Mouse (Mus musculus) erythroid progenitor cell, adult 5-6 weeks (primary cell): ENCODE data around the gene Mob3a. TPM values are rescaled to one million over a fixed set of nuclear protein-coding genes. Genes with fewer than 3 reads are reported as not detected.
"Not testable (repeated sequence)": the region's sequence is repeated elsewhere in the genome, so short reads cannot be mapped to it uniquely, and the experiment has no call there.

Source experiments
- ATAC-seq: replicated peaks from 2 replicates; pipeline ENCODE4 v1.8.0; 2016; ENCODE audit warnings: moderate number of reproducible peaks, mild to moderate bottlenecking, moderate TSS enrichment, inconsistent platforms; ENCODE audit not compliant: poor library complexity, low FRiP score, severe bottlenecking
- total RNA-seq, 2 experiments: library from RNA; stranded (forward) in 1 of 2; stranded (reverse) in 1 of 2; fragments of 150-400 nt in 1 of 2; fragments of 186-747, 209-891 nt in 1 of 2; gene quantifications; 2 replicates each; pipeline versions ENCODE4 v1.2.3 to v1.2.4; 2015 to 2017; ENCODE audit warnings: low replicate concordance in 2 of 2

The Mob3a gene
- total RNA-seq, 2 experiments from 2014 or later: 25.7 to 32.3 TPM

- ATAC-seq: no peak
These were observed 34.9 kb downstream of the Mob3a start for GRCm38 (mm10) chr10:80666837-80667412.

- no peak for ATAC-seq
These were observed 35.6 kb downstream of the Mob3a start for GRCm38 (mm10) chr10:80665981-80666733.

- ATAC-seq: no peak
These were observed 36.3 kb downstream of the Mob3a start for GRCm38 (mm10) chr10:80665459-80665858.

- ATAC-seq: no peak
These were observed 36.8 kb downstream of the Mob3a start for GRCm38 (mm10) chr10:80665016-80665380.

DNA sequence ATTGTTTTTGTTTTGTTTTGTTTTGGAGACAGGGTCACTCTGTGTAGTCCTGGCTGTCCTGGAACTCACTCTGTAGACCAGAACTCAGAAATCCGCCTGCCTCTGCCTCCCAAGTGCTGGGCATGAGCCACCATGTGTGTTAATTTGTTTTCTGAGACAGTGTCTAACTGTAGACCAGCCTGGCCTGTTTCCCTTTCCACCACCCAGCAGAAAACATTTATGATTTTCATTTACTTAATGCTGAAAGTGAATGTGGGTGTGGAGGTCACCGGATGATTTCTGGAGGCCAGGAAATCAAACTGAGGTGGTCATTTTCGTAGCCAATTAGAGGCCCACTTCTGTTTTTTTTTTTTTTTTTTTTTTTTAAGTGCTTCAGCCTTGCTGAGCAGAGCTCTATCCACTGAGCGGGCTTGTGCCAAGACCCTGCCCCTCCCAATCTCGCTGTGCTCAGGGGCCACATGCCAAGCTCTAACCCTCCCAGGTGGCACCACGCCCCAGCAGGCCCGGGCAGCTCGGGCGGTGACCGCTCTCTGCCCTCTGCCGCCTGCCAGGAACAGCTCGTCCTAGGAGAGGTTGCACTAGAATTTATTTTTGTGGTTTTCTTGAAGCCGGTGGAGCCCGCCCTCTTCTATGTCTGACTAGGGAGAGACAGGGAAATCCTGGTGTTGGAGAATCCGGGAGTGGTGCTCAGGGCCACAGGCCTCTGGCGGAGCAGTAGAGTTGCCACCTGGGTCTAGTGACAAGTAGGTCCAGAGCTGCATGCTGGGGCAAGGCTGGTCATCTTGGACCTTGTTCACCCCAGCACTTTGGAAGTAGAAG is 37.4 kb downstream of the Mob3a start:
- ATAC-seq: peak; percentile 86

DNA sequence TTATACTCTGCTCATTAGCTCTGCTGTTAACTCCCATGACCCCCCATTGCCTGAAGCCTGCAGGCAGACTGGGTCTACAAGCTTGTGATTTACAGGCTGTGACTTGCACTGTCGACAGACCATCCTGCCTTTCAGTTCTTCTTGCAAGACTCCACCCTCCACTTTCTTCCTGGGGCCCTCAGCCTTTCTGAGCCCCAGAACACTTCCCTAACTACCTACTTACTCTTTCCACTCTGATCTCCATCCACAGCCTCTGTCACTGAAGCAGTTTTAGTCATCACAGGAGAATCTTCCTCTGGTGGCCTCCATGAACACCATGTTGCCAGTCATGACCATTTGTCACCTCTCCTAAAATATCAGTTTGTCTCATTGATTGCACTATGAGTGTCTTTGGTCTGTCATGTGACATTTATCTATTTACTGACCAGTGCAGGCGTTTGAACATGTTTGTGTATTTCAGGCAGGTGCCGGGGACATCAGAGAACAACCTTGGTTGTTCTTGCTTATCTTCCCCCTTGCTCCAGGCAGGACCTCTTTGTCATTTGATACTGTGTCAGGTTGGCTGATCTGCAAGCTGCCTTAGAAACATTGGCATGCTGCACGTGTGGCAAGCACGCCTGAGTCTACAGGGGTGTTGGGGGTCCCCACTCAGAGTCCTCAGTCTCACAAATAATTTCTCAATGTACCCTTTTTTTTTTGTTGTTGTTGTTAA is 38.1 kb downstream of the Mob3a start:
- no peak for ATAC-seq

- ATAC-seq: no peak
These were observed 40.6 kb downstream of the Mob3a start for GRCm38 (mm10) chr10:80661149-80661548.

DNA sequence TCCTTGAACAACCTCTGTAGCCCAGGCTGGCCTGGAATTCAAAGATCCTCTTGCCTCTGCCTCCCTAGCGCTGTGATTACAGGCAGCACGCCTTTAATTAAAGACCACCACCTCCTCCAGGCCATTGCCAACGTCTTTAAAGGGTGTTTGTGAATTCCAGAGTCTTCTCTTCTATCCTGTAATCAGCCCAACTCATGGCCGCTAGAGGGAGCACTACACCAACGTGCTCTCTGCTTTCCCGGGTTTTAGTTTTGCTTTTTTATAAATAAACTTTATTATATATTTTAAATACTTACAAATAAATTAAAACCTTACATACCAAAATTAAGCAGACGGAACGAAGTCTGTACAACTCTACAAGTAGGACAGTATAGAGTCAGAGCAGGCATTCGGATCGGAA is 42.6 kb downstream of the Mob3a start:
- peak; percentile 52 for ATAC-seq

DNA sequence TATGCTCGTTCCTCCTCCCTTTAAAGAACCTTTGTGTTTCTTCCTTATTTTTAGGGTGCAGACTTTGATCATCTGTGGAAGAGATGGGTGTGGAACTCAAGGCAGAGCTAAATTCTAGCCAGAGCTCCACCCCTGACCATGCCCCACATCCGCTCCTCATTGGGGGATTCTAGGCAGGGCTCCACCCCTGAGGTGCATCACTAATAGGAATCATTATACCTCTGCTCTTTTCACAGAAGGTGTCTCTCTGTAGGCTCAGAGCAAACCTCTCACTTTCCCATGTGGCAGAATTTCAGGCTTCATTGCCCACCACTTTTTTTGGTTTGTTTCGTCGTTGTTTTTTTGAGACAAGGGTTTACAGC is 43.0 kb downstream of the Mob3a start:
- peak; percentile 81 for ATAC-seq

DNA sequence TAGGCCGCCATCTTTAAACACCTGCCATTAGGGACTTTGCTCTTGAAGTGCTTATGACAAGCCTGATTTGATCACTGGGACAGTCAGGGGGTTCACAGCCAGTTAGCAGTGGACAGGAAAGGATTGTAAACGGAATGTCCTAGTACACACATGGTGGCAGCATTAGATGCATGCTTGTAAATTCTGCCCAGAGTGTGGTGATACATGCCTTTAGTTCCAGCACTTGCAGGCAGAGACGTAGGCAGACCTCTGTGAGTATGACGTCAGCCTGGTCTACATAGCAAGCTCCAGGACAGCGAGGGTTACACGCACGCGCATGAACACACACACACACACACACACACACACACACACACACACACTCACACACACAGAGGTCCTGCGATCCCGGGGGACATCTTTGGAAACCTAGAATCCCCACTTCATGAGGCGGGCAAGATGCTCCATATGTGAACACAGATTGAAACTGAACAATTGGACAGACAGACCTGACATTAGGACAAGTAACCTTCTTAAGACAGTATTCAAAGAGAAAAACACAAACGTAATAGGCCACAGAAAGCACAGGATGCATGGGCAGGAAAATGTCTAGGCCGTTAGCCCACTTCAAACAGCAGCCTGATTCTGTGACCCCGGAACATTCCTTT is 43.5 kb downstream of the Mob3a start:
- no peak for ATAC-seq

DNA sequence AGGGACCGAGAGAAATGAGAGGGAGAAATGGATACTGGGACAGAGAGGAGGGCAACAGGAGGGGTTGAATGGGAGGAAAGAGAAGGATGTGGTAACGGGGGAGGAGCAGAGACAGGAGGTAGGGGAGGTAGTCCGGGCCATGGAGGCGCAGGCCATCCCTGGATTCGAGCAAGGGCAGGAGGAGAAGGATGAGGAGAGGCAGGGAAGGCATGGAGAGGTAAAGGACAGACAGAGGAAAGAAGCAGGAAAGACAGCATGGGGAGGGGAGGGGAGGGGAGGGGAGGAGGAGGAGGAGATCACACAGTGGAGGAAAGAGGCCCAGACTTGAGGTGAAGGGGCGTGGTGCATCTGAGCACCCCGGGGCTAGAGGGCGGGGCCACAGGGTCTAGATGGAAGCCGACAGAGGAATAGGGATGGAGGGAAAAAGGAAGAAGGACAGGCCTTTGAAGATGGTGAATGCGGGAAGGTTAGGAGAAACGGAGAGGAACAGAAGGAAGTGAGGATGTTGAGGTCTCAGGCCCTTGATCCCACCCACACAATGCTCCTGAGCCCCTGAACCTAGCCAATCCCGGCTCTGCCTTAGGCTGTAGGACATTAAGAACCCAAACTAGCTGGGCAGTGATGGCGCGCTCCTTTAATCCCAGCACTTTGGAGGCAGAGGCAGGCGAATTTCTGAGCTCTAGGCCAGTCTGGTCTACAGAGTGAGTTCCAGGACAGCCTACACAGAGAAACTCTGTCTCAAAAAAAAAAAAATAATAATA is 44.7 kb downstream of the Mob3a start, which contains the start of gene Btbd2:
TSS of gene Btbd2 (minus strand) at position 209 of the 761 bp plus-strand sequence.
- peak; percentile 49; the same call in 1 of the 2 replicates for ATAC-seq

DNA sequence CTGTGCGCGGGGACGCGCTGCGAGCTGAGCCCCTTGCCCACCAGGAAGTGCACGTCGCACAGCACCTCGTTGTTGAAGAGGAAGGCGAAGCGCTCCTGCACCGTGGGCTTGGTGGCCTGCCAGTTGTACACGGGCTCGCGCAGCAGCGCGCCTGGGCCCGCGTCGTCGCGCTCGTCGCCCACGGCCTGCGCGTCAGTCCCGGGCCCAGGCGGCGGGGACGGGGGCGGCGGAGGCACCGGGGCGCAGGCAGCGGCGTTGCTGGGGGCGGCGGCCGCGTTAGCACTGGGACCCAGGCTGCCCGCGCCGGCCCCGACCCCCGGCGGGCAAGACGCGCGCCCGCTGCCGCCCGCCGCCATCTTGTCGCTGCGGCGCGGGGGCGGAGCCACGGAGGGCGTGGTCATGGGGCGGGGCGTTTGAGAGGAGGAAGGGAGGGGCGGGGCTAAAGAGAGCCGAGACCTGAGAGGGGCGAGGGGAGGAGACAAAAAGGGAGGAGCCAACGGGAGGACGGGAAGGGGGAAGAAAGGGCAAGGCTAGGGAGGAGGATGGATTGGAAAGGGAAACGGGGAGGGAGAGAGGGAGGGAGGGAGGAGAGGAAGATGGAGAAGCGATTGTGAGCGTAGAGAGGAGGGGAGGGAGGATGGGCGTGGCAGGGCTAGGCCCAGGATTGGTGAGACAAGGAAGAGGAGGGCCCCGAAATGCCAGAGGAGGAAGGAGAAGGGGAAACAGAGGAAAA is 45.5 kb downstream of the Mob3a start:
- peak; percentile 67 for ATAC-seq

GRCm38 (mm10) chr10:80655406-80656129 is 46.2 kb downstream of the Mob3a start:
- no peak for ATAC-seq

DNA sequence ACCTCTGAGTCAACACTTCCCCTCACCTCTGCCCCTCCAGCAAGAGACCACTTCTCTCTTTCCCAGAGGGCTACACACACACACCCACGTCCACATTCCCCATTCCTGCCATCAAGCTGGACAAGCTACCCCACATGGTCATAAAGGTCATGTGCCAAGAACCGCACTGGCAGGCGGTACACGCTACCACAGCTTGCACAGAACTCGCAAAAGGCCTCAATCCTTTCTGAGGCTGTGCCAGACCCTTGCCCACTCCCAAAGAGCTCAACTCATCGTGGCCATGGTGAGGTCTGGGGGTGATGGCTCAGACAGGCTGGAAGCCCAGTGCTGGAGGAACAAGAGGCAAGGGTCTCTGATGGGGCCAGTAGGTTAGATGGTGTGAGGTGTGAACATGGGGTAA is 46.9 kb downstream of the Mob3a start:
- no peak for ATAC-seq

DNA sequence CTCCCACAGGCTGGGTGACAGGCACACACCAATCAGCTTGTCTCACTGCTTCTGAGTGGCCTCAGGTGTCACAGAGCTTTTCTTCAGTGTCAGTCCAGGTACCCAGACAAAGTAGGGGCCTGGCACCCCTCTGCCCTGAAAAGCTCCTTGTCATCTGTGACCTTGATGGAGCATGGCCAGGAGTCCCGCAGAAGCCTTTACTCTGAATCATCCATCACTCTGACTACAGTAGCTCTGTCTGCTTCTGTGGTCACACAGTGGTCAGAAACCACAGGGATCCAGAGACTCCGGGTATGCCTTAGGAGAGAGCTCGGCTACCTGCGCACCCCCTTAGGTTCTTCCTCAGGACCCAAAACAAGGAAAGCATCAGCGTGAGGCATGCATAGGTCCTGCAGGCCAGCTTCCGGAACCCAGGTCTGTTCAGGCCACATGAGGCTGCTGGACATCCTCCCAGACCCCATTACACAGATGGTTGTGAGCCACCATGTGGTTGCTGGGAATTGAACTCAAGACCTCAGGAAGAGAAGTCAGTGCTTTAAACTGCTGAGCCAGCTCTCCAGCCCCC is 48.5 kb downstream of the Mob3a start:
- no peak for ATAC-seq

DNA sequence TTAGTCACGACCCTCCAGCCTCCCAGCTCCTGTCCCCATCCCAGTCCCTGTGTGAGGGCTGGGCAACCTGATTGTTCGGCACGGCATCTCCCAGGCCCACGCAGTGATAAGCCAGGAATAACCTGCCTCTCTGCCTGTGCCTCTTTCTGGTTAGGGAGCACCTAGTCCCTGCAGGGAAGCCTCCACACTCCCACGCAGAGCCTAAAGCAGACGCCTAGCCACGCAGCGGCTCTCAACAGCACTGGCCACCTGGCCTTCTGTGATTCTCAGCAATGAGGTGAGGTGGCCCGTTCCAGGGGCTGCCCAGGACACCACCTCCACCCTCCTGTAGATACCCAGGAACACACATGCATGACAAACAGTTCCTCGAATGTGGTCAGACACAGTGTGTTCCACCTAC is 51.4 kb downstream of the Mob3a start:
- no peak for ATAC-seq

DNA sequence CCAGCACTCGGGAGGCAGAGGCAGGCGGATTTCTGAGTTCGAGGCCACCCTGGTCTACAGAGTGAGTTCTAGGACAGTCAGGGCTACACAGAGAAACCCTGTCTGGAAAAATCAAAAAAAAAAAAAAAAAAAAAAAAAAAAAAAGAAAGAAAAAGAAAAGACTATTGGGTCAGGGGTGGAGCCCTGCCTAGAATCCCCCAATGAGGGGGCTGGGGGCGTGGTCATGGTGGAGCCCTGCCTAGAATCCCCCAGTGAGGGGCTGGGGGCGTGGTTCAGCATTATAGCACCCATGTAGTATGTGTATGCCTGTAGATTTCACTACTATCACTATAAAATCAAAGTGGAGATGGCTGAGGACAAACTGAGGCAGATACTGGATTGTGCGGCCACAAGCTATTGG is 51.9 kb downstream of the Mob3a start:
- not testable (repeated sequence) for ATAC-seq
